Mouse (Mus musculus) CH12.LX (cell line): ENCODE results near the gene Gmcl1. TPM values are rescaled to one million over a fixed set of nuclear protein-coding genes. Genes with fewer than 3 reads are reported as not detected.

Experiments
- DNase-seq: peaks from one replicate; pipeline ENCODE4 v3.0.0-alpha.2; 2013; ENCODE audit errors: extremely low read depth
- H3K27ac ChIP-seq: 2 replicates; pipeline ENCODE4 v1.5.1; 2012; ENCODE audit warnings: low read depth, mild to moderate bottlenecking, control low read depth, moderate library complexity; ENCODE audit not compliant: insufficient read depth
- H3K27me3 ChIP-seq: replicated peaks from 2 replicates; pipeline ENCODE3; 2012; ENCODE audit warnings: inconsistent platforms
- H3K36me3 ChIP-seq, 2 experiments: replicated peaks in 1 of 2; 2 replicates each; pipeline versions ENCODE3 to v1.6.1; 2012; ENCODE audit warnings: inconsistent platforms in 1 of 2, low read length in 1 of 2, mild to moderate bottlenecking in 1 of 2, mixed read lengths in 1 of 2, moderate library complexity in 1 of 2; ENCODE audit not compliant: control insufficient read depth in 1 of 2, insufficient read depth in 1 of 2
- H3K4me1 ChIP-seq, 2 experiments: 2 replicates each; pipeline ENCODE4 v1.6.1; 2012; ENCODE audit warnings: inconsistent platforms in 1 of 2, moderate library complexity in 1 of 2; ENCODE audit not compliant: insufficient read depth in 2 of 2, control insufficient read depth in 1 of 2
- H3K4me2 ChIP-seq: 2 replicates; pipeline ENCODE4 v1.6.1; 2012; ENCODE audit warnings: low read depth, mild to moderate bottlenecking, control low read depth; ENCODE audit not compliant: poor library complexity, insufficient read depth, severe bottlenecking
- H3K4me3 ChIP-seq, 3 experiments: fragments of 150-350 bp in 1 of 3; sonication (generic) in 1 of 3; replicated peaks in 1 of 3; 2 replicates each; pipeline versions ENCODE3 to v1.5.1; 2011 to 2012; ENCODE audit warnings: low read depth in 2 of 3, low read length in 2 of 3, mild to moderate bottlenecking in 2 of 3, moderate library complexity in 2 of 3, control low read depth in 1 of 3, improper control_type of control experiment in 1 of 3, inconsistent platforms in 1 of 3, mixed read lengths in 1 of 3; ENCODE audit not compliant: poor library complexity in 1 of 3
- H3K79me2 ChIP-seq: replicated peaks from 2 replicates; pipeline ENCODE4 v1.6.1; 2012; ENCODE audit warnings: mild to moderate bottlenecking, moderate library complexity; ENCODE audit not compliant: control insufficient read depth, poor library complexity, insufficient read depth, severe bottlenecking; ENCODE audit errors: extremely low read depth
- H3K9ac ChIP-seq: 2 replicates; pipeline ENCODE4 v1.6.1; 2012; ENCODE audit warnings: low read depth, mild to moderate bottlenecking, control low read depth, moderate library complexity; ENCODE audit not compliant: insufficient read depth
- H3K9me3 ChIP-seq: replicated peaks from 2 replicates; pipeline ENCODE3; 2012; ENCODE audit warnings: low read length, inconsistent platforms, mixed read lengths
- BHLHE40 ChIP-seq: IDR thresholded peaks from 2 replicates; pipeline ENCODE4 v1.6.1; 2011; ENCODE audit warnings: mild to moderate bottlenecking, low read depth, low read length, improper control_type of control experiment
- CHD1 ChIP-seq: IDR thresholded peaks from 2 replicates; pipeline ENCODE4 v1.6.1; 2012; ENCODE audit warnings: low read depth, low read length, improper control_type of control experiment, inconsistent platforms
- CHD2 ChIP-seq: IDR thresholded peaks from 2 replicates; pipeline ENCODE4 v1.6.1; 2011; ENCODE audit warnings: low read length, improper control_type of control experiment
- CTCF ChIP-seq, 2 experiments: IDR thresholded peaks in 1 of 2; conservative IDR thresholded peaks in 1 of 2; 2 replicates each; pipeline ENCODE4 v1.5.1; 2011 to 2012; ENCODE audit warnings: low read depth in 2 of 2, low read length in 2 of 2, improper control_type of control experiment in 1 of 2, inconsistent platforms in 1 of 2, mild to moderate bottlenecking in 1 of 2, moderate library complexity in 1 of 2
- E2F4 ChIP-seq: IDR thresholded peaks from 2 replicates; pipeline ENCODE4 v1.6.1; 2011; ENCODE audit warnings: low read depth, low read length, improper control_type of control experiment; ENCODE audit not compliant: insufficient replicate concordance
- ELF1 ChIP-seq: IDR thresholded peaks from 2 replicates; pipeline ENCODE4 v1.6.1; 2014; ENCODE audit warnings: low read depth, mild to moderate bottlenecking, inconsistent platforms, low read length, improper control_type of control experiment
- EP300 ChIP-seq: IDR thresholded peaks from 2 replicates; pipeline ENCODE4 v1.6.1; 2011; ENCODE audit warnings: low read length, improper control_type of control experiment
- ETS1 ChIP-seq: conservative IDR thresholded peaks from 2 replicates; pipeline ENCODE4 v1.6.1; 2012; ENCODE audit warnings: low read depth, mild to moderate bottlenecking, inconsistent platforms, low read length, improper control_type of control experiment, moderate library complexity
- GABPA ChIP-seq: IDR thresholded peaks from 2 replicates; pipeline ENCODE4 v1.6.1; 2012; ENCODE audit warnings: low read depth, low read length, improper control_type of control experiment, inconsistent platforms; ENCODE audit not compliant: insufficient replicate concordance
- HCFC1 ChIP-seq: IDR thresholded peaks from 2 replicates; pipeline ENCODE4 v1.6.1; 2012; ENCODE audit warnings: low read depth, mild to moderate bottlenecking, inconsistent platforms, low read length, improper control_type of control experiment
- IRF4 ChIP-seq: IDR thresholded peaks from 2 replicates; pipeline ENCODE4 v1.6.1; 2014; ENCODE audit warnings: low read depth, mild to moderate bottlenecking, inconsistent platforms, low read length, improper control_type of control experiment
- JUND ChIP-seq: conservative IDR thresholded peaks from 2 replicates; pipeline ENCODE4 v1.6.1; 2011; ENCODE audit warnings: low read depth, low read length, improper control_type of control experiment
- KAT2A ChIP-seq: IDR thresholded peaks from 2 replicates; pipeline ENCODE4 v1.6.1; 2012; ENCODE audit warnings: low read length, improper control_type of control experiment, inconsistent platforms; ENCODE audit not compliant: insufficient replicate concordance
- MAFK ChIP-seq: IDR thresholded peaks from 2 replicates; pipeline ENCODE4 v1.6.1; 2011; ENCODE audit warnings: low read length, improper control_type of control experiment; ENCODE audit not compliant: insufficient replicate concordance
- MAX ChIP-seq: IDR thresholded peaks from 2 replicates; pipeline ENCODE4 v1.6.1; 2011; ENCODE audit warnings: low read length, improper control_type of control experiment
- MAZ ChIP-seq: IDR thresholded peaks from 2 replicates; pipeline ENCODE4 v1.6.1; 2012; ENCODE audit warnings: low read depth, mild to moderate bottlenecking, inconsistent platforms, low read length, improper control_type of control experiment, moderate library complexity
- MEF2A ChIP-seq: IDR thresholded peaks from 2 replicates; pipeline ENCODE4 v1.6.1; 2014; ENCODE audit warnings: low read depth, mild to moderate bottlenecking, inconsistent platforms, low read length, improper control_type of control experiment, borderline replicate concordance
- MXI1 ChIP-seq: IDR thresholded peaks from 2 replicates; pipeline ENCODE4 v1.6.1; 2011; ENCODE audit warnings: mild to moderate bottlenecking, low read depth, low read length, improper control_type of control experiment
- MYC ChIP-seq: IDR thresholded peaks from 2 replicates; pipeline ENCODE4 v1.6.1; 2011; ENCODE audit warnings: low read depth, mild to moderate bottlenecking, improper control_type of control experiment, low read length
- NELFE ChIP-seq: IDR thresholded peaks from 2 replicates; pipeline ENCODE4 v1.6.1; 2011; ENCODE audit warnings: low read depth, low read length, improper control_type of control experiment
- NRF1 ChIP-seq: IDR thresholded peaks from 2 replicates; pipeline ENCODE4 v1.6.1; 2014; ENCODE audit warnings: low read depth, mild to moderate bottlenecking, inconsistent platforms, low read length, improper control_type of control experiment, moderate library complexity
- PAX5 ChIP-seq: IDR thresholded peaks from 2 replicates; pipeline ENCODE4 v1.6.1; 2012; ENCODE audit warnings: low read length, inconsistent platforms, mixed read lengths
- POLR2A ChIP-seq: IDR thresholded peaks from 2 replicates; pipeline ENCODE4 v1.6.1; 2011; ENCODE audit warnings: low read depth, mild to moderate bottlenecking, improper control_type of control experiment, low read length
- POLR2AphosphoS2 ChIP-seq: IDR thresholded peaks from 2 replicates; pipeline ENCODE4 v1.6.1; 2011; ENCODE audit warnings: low read depth, low read length, improper control_type of control experiment
- RAD21 ChIP-seq: IDR thresholded peaks from 2 replicates; pipeline ENCODE4 v1.6.1; 2011; ENCODE audit warnings: low read depth, mild to moderate bottlenecking, low read length, improper control_type of control experiment, moderate library complexity
- RCOR1 ChIP-seq: conservative IDR thresholded peaks from 2 replicates; pipeline ENCODE4 v1.6.1; 2012; ENCODE audit warnings: low read depth, mild to moderate bottlenecking, inconsistent platforms, low read length, improper control_type of control experiment
- SIN3A ChIP-seq: IDR thresholded peaks from 2 replicates; pipeline ENCODE4 v1.6.1; 2012; ENCODE audit warnings: low read length, improper control_type of control experiment, inconsistent platforms
- TBP ChIP-seq: conservative IDR thresholded peaks from 2 replicates; pipeline ENCODE4 v1.6.1; 2011; ENCODE audit warnings: low read depth, low read length, improper control_type of control experiment
- TCF12 ChIP-seq: IDR thresholded peaks from 2 replicates; pipeline ENCODE4 v1.6.1; 2014; ENCODE audit warnings: low read depth, mild to moderate bottlenecking, inconsistent platforms, low read length, improper control_type of control experiment
- UBTF ChIP-seq: IDR thresholded peaks from 2 replicates; pipeline ENCODE4 v1.6.1; 2012; ENCODE audit warnings: low read depth, mild to moderate bottlenecking, inconsistent platforms, low read length, improper control_type of control experiment, moderate library complexity
- USF1 ChIP-seq: IDR thresholded peaks from 2 replicates; pipeline ENCODE4 v1.6.1; 2014; ENCODE audit warnings: low read depth, mild to moderate bottlenecking, inconsistent platforms, low read length, improper control_type of control experiment
- ZC3H11A ChIP-seq: IDR thresholded peaks from 2 replicates; pipeline ENCODE4 v1.6.1; 2012; ENCODE audit warnings: low read depth, mild to moderate bottlenecking, inconsistent platforms, low read length, improper control_type of control experiment
- ZKSCAN1 ChIP-seq: IDR thresholded peaks from 2 replicates; pipeline ENCODE4 v1.6.1; 2012; ENCODE audit warnings: low read depth, inconsistent platforms, low read length, improper control_type of control experiment, borderline replicate concordance
- ZMIZ1 ChIP-seq: IDR thresholded peaks from 2 replicates; pipeline ENCODE4 v1.6.1; 2012; ENCODE audit warnings: low read depth, mild to moderate bottlenecking, inconsistent platforms, low read length, improper control_type of control experiment
- ZNF384 ChIP-seq: IDR thresholded peaks from 2 replicates; pipeline ENCODE4 v1.6.1; 2012; ENCODE audit warnings: low read depth, low read length, improper control_type of control experiment, inconsistent platforms
- dilution Hi-C: fragments of 300-500 bp; cut with MboI; formaldehyde crosslinking; loops from 2 replicates; pipeline ENCODE4 v1.14.3; 2020; ENCODE audit warnings: low sequenced_read_pairs; ENCODE audit not compliant: extremely low pct_unique_long_range_greater_than_20kb, extremely low pct_ligation_motif_present
- in situ Hi-C: fragments of 300-500 bp; cut with MboI; formaldehyde crosslinking; loops from 3 replicates; pipeline ENCODE4 v1.14.3; 2019; ENCODE audit warnings: low sequenced_read_pairs, low pct_ligation_motif_present, low pct_unique_long_range_greater_than_20kb, mixed read lengths
- polyA plus RNA-seq: library from polyadenylated mRNA; unstranded; fragments of >175 nt; gene quantifications from 2 replicates; pipeline ENCODE4 v1.2.1, GENCODE M21; 2012; ENCODE audit warnings: low read depth; ENCODE audit not compliant: insufficient read length
- total RNA-seq, 2 experiments: library from RNA; depleted of rRNA; stranded (reverse); fragments of 300-350 nt in 1 of 2; fragments of >200 nt in 1 of 2; gene quantifications; 2 replicates each; pipeline ENCODE4 v1.2.3; 2012 to 2014

Gmcl1 gene
- total and polyA plus RNA-seq, 3 experiments, result 8.4 to 10.4 (median 9.9) TPM

GRCm38 (mm10) chr6:86669240-86669727, 63.9 kb downstream of the Gmcl1 start (continued):
- TF ChIP-seq NRF1 (0 out of 2 replicates have a peak, but pooled peaks have one; percentile 36), MYC (no peak), BHLHE40 (no peak), GABPA (no peak), RAD21 (no peak), ZNF384 (no peak), MXI1 (no peak), JUND (peak; percentile 73)

- TF ChIP-seq CHD2 (no peak), BHLHE40 (no peak), PAX5 (no peak), SIN3A (peak; percentile 79), JUND (no peak), ZNF384 (no peak), MXI1 (peak; percentile 21; the same call in 1 of the 2 replicates), CHD1 (no peak), TCF12 (0 out of 2 replicates have a peak, but pooled peaks have one; percentile 27), MEF2A (no peak), MAZ (no peak), POLR2A (no peak), KAT2A (no peak), ZMIZ1 (0 out of 2 replicates have a peak, but pooled peaks have one; percentile 5), NELFE (peak; percentile 50), RCOR1 (no peak), EP300 (no peak), TBP (no peak), CTCF (conservative IDR thresholded peaks at IDR 0.05 in 1 of 2, IDR thresholded peaks at IDR 0.05 in 1 of 2; ENCODE audit: low read depth in 2 of 2, low read length in 2 of 2) (no peak), MAX (no peak), MAFK (no peak), MYC (no peak), UBTF (no peak), RAD21 (no peak), ELF1 (no peak), ZKSCAN1 (no peak), ZC3H11A (no peak), E2F4 (no peak), ETS1 (no peak), IRF4 (no peak), NRF1 (no peak), HCFC1 (no peak), USF1 (no peak), POLR2AphosphoS2 (no peak)
These were observed 64.5 kb downstream of the Gmcl1 start, which contains the start of gene Mxd1 for GRCm38 (mm10) chr6:86668580-86669239. Mxd1 (minus strand) TSS chr6:86669161.

More at GRCm38 (mm10) chr6:86668580-86669239, 64.5 kb downstream of the Gmcl1 start, which contains the start of gene Mxd1:
- peaks cover 2 to 15% of the 10 kb centered on the region in 2 experiments; a peak in 3 of 4 replicates for H3K4me1 ChIP-seq
- H3K27me3 ChIP-seq, result peaks cover 2% of the 10 kb centered on the region
- peak within 1 kb of the TSS; percentile 53 to 86 (median 72) for H3K4me3 ChIP-seq
- no peak for DNase-seq
- peak within 1 kb of the TSS; percentile 95 for H3K4me2 ChIP-seq
- in situ Hi-C loops, result loop anchor here (5.0 kb wide), 1 partner anchor 131 kb away; no protein-coding TSS in a partner anchor
- dilution Hi-C loops, result no loop called here
- H3K36me3 ChIP-seq, result peaks cover 18 to 40% of the 10 kb centered on the region in 2 experiments
- peak within 1 kb of the TSS; percentile 72 for H3K9ac ChIP-seq
- no peaks in the 10 kb centered on the region for H3K9me3 ChIP-seq
- peaks cover 3% of the 10 kb centered on the region; the same call in 1 of the 2 replicates for H3K79me2 ChIP-seq
- no peak within 1 kb of the TSS for H3K27ac ChIP-seq
